Mouse (Mus musculus): ENCODE measurements around the gene Mttp.
"Not testable (repeated sequence)": the region's sequence is repeated elsewhere in the genome, so short reads cannot be mapped to it uniquely, and the experiment has no call there.

Mttp gene

GRCm38 (mm10) chr3:138144642-138145171 lies at the start of gene Mttp:
TSS of gene Mttp (minus strand) at chr3:138144968.
- peak; percentile 72 to 85 for DNase-seq (ENCODE audit: low spot score in 2 of 2)

- no peak for DNase-seq (ENCODE audit: low spot score in 2 of 2)
Measured at GRCm38 (mm10) chr3:138193683-138194302, 49.0 kb upstream of the Mttp start, which contains the start of gene 4930579F01Rik. TSS of gene 4930579F01Rik (minus strand) at chr3:138193825.

- no peak for DNase-seq (ENCODE audit: low spot score in 2 of 2)
Measured at GRCm38 (mm10) chr3:138192260-138192659, 47.5 kb upstream of the Mttp start.

GRCm38 (mm10) chr3:138185995-138186930 lies 41.5 kb upstream of the Mttp start:
- no peak for DNase-seq (ENCODE audit: low spot score in 2 of 2)

GRCm38 (mm10) chr3:138185290-138185689 lies 40.5 kb upstream of the Mttp start:
- no peak for DNase-seq (ENCODE audit: low spot score in 2 of 2)

- DNase-seq (ENCODE audit: low spot score in 2 of 2), result no peak
Measured at GRCm38 (mm10) chr3:138183371-138183770, 38.6 kb upstream of the Mttp start.

GRCm38 (mm10) chr3:138182019-138182418 lies 37.3 kb upstream of the Mttp start:
- no peak for DNase-seq (ENCODE audit: low spot score in 2 of 2)

- no peak for DNase-seq (ENCODE audit: low spot score in 2 of 2)
Measured at GRCm38 (mm10) chr3:138175551-138175950, 30.8 kb upstream of the Mttp start.

- peak in 1 of 2 experiments; percentile 15 for DNase-seq (ENCODE audit: low spot score in 2 of 2)
Measured at GRCm38 (mm10) chr3:138173291-138173690, 28.5 kb upstream of the Mttp start.

- no peak for DNase-seq (ENCODE audit: low spot score in 2 of 2)
Measured at GRCm38 (mm10) chr3:138162553-138163183, 17.9 kb upstream of the Mttp start.

GRCm38 (mm10) chr3:138161623-138162022 lies 16.9 kb upstream of the Mttp start:
- DNase-seq (ENCODE audit: low spot score in 2 of 2), result no peak

- no peak for DNase-seq (ENCODE audit: low spot score in 2 of 2)
Measured at GRCm38 (mm10) chr3:138156651-138157050, 11.9 kb upstream of the Mttp start.

GRCm38 (mm10) chr3:138155062-138155461 lies 10.3 kb upstream of the Mttp start:
- DNase-seq (ENCODE audit: low spot score in 2 of 2), result no peak

GRCm38 (mm10) chr3:138148811-138149210 lies 4.0 kb upstream of the Mttp start:
- no peak for DNase-seq (ENCODE audit: low spot score in 2 of 2)

GRCm38 (mm10) chr3:138144060-138144641 lies 617 bp downstream of the Mttp start:
- DNase-seq (ENCODE audit: low spot score in 2 of 2), result no peak

GRCm38 (mm10) chr3:138143315-138144059 lies 1.3 kb downstream of the Mttp start, which contains the start of gene Trmt10a:
TSS of gene Trmt10a (plus strand) at chr3:138143448.
- peak; percentile 96 for DNase-seq (ENCODE audit: low spot score in 2 of 2)

- no peak for DNase-seq (ENCODE audit: low spot score in 2 of 2)
Measured at GRCm38 (mm10) chr3:138142733-138143314, 1.9 kb downstream of the Mttp start.

GRCm38 (mm10) chr3:138142052-138142732 lies 2.6 kb downstream of the Mttp start:
- DNase-seq (ENCODE audit: low spot score in 2 of 2), result no peak

GRCm38 (mm10) chr3:138139663-138140062 lies 5.1 kb downstream of the Mttp start:
- no peak for DNase-seq (ENCODE audit: low spot score in 2 of 2)

- DNase-seq (ENCODE audit: low spot score in 2 of 2), result not testable (repeated sequence)
Measured at GRCm38 (mm10) chr3:138138146-138138545, 6.6 kb downstream of the Mttp start.
